Mouse (Mus musculus): Measurements from ENCODE around the gene Ctcf.
"Not testable (repeated sequence)": the region's sequence is repeated elsewhere in the genome, so short reads cannot be mapped to it uniquely, and the experiment has no call there.

Gene Ctcf

GRCm38 (mm10) chr8:105636018-105636962 is at the start of gene Ctcf:
Gene Ctcf, plus strand, starts transcription at chr8:105636568.
- DNase-seq: peak; percentile 96

- DNase-seq: no peak
These were observed 43.9 kb upstream of the Ctcf start for GRCm38 (mm10) chr8:105592431-105592830.

- DNase-seq: no peak
These were observed 42.5 kb upstream of the Ctcf start for GRCm38 (mm10) chr8:105593859-105594258.

- DNase-seq: no peak
These were observed 41.7 kb upstream of the Ctcf start for GRCm38 (mm10) chr8:105594451-105595242.

GRCm38 (mm10) chr8:105596362-105597034 is 39.9 kb upstream of the Ctcf start:
- peak; percentile 61 for DNase-seq

GRCm38 (mm10) chr8:105598777-105599176 is 37.6 kb upstream of the Ctcf start:
- no peak for DNase-seq

- DNase-seq: no peak
These were observed 35.1 kb upstream of the Ctcf start for GRCm38 (mm10) chr8:105601301-105601700.

GRCm38 (mm10) chr8:105602540-105602939 is 33.8 kb upstream of the Ctcf start:
- DNase-seq: not testable (repeated sequence)

- DNase-seq: peak; percentile 87
These were observed 31.5 kb upstream of the Ctcf start, which contains the start of gene Ripor1 for GRCm38 (mm10) chr8:105604804-105605381. Gene Ripor1, plus strand, starts transcription at chr8:105605255.

- peak; percentile 61 for DNase-seq
These were observed 30.7 kb upstream of the Ctcf start for GRCm38 (mm10) chr8:105605491-105606188.

GRCm38 (mm10) chr8:105606189-105607023 is 30.0 kb upstream of the Ctcf start:
- DNase-seq: peak; percentile 70

- DNase-seq: no peak
These were observed 29.3 kb upstream of the Ctcf start for GRCm38 (mm10) chr8:105607062-105607461.

GRCm38 (mm10) chr8:105607684-105608083 is 28.7 kb upstream of the Ctcf start:
- DNase-seq: peak; percentile 67

- DNase-seq: peak; percentile 53
These were observed 27.0 kb upstream of the Ctcf start for GRCm38 (mm10) chr8:105609355-105609754.

GRCm38 (mm10) chr8:105609771-105610170 is 26.6 kb upstream of the Ctcf start:
- no peak for DNase-seq

- no peak for DNase-seq
These were observed 24.5 kb upstream of the Ctcf start for GRCm38 (mm10) chr8:105611836-105612235.

GRCm38 (mm10) chr8:105613037-105613436 is 23.3 kb upstream of the Ctcf start:
- DNase-seq: peak; percentile 26

GRCm38 (mm10) chr8:105613830-105614511 is 22.4 kb upstream of the Ctcf start:
- peak; percentile 65 for DNase-seq

- DNase-seq: no peak
These were observed 20.4 kb upstream of the Ctcf start for GRCm38 (mm10) chr8:105615942-105616341.

All from liver (tissue).